Mouse (Mus musculus): Measurements from ENCODE around the gene Olfr822. TPM values are rescaled to one million over a fixed set of nuclear protein-coding genes. Genes with fewer than 3 reads are reported as not detected.
A peak's percentile ranks its signal among the peaks of the same experiment; 100 is the strongest.
"Not testable (repeated sequence)": the region's sequence is repeated elsewhere in the genome, so short reads cannot be mapped to it uniquely, and the experiment has no call there.

Gene Olfr822
- not detected in 2 replicates for polyA plus RNA-seq (2015; fragmentation: Nextera tagmentation; extraction: Ambion mirVana)

GRCm38 (mm10) chr10:130070910-130071309 lies at the start of gene Olfr822:
TSS of gene Olfr822 (plus strand) at chr10:130071210.
- H3K4me3 ChIP-seq (ENCODE audit: low read length): no peak within 1 kb of the TSS
- H3K9ac ChIP-seq (ENCODE audit: low read depth, low read length): no peak within 1 kb of the TSS
- no peaks in the 10 kb centered on the region for H3K27me3 ChIP-seq (replicated peaks; ENCODE audit: control insufficient read depth, insufficient read depth, low read length)
- H3K4me2 ChIP-seq (ENCODE audit: low read depth, low read length): no peak within 1 kb of the TSS
- no peak for ATAC-seq
- no peak within 1 kb of the TSS for H3K27ac ChIP-seq (ENCODE audit: low read length)
- no peaks in the 10 kb centered on the region for H3K4me1 ChIP-seq (ENCODE audit: control insufficient read depth, insufficient read depth, low read length)
- no peaks in the 10 kb centered on the region for H3K36me3 ChIP-seq (ENCODE audit: control insufficient read depth, insufficient read depth, low read length)
- H3K9me3 ChIP-seq (ENCODE audit: control insufficient read depth, low read length): no peaks in the 10 kb centered on the region

GRCm38 (mm10) chr10:130030048-130030447 lies 41.0 kb upstream of the Olfr822 start, which contains the start of gene Olfr821:
TSS of gene Olfr821 (plus strand) at chr10:130030348.
- ATAC-seq: no peak
- no peak within 1 kb of the TSS for H3K9ac ChIP-seq (ENCODE audit: low read depth, low read length)
- no peaks in the 10 kb centered on the region for H3K36me3 ChIP-seq (ENCODE audit: control insufficient read depth, insufficient read depth, low read length)
- no peak within 1 kb of the TSS for H3K4me2 ChIP-seq (ENCODE audit: low read depth, low read length)
- H3K4me1 ChIP-seq (ENCODE audit: control insufficient read depth, insufficient read depth, low read length): no peaks in the 10 kb centered on the region
- no peak within 1 kb of the TSS for H3K27ac ChIP-seq (ENCODE audit: low read length)
- H3K4me3 ChIP-seq (ENCODE audit: low read length): no peak within 1 kb of the TSS
- no peaks in the 10 kb centered on the region for H3K27me3 ChIP-seq (replicated peaks; ENCODE audit: control insufficient read depth, insufficient read depth, low read length)
- no peaks in the 10 kb centered on the region for H3K9me3 ChIP-seq (ENCODE audit: control insufficient read depth, low read length)

GRCm38 (mm10) chr10:130037096-130037495 lies 33.9 kb upstream of the Olfr822 start:
- 68% methylated on average over 6 of the region's 6 CpGs for WGBS

GRCm38 (mm10) chr10:130092838-130093440 lies 21.9 kb downstream of the Olfr822 start:
- no peak overlapping the region for H3K4me3 ChIP-seq (ENCODE audit: low read length)
- WGBS: 19% methylated on average over 5 of the region's 5 CpGs
- H3K36me3 ChIP-seq (ENCODE audit: control insufficient read depth, insufficient read depth, low read length): no peaks in the 10 kb centered on the region
- H3K4me1 ChIP-seq (ENCODE audit: control insufficient read depth, insufficient read depth, low read length): no peaks in the 10 kb centered on the region
- no peak overlapping the region for H3K9ac ChIP-seq (ENCODE audit: low read depth, low read length)
- no peak overlapping the region for H3K4me2 ChIP-seq (ENCODE audit: low read depth, low read length)
- no peaks in the 10 kb centered on the region for H3K27me3 ChIP-seq (replicated peaks; ENCODE audit: control insufficient read depth, insufficient read depth, low read length)
- ATAC-seq: peak; percentile 75; the same call in 1 of the 2 replicates
- H3K27ac ChIP-seq (ENCODE audit: low read length): no peak overlapping the region
- no peaks in the 10 kb centered on the region for H3K9me3 ChIP-seq (ENCODE audit: control insufficient read depth, low read length)

More at GRCm38 (mm10) chr10:130037096-130037495, 33.9 kb upstream of the Olfr822 start:
- H3K9ac ChIP-seq (ENCODE audit: low read depth, low read length): no peak overlapping the region
- no peaks in the 10 kb centered on the region for H3K27me3 ChIP-seq (replicated peaks; ENCODE audit: control insufficient read depth, insufficient read depth, low read length)
- H3K9me3 ChIP-seq (ENCODE audit: control insufficient read depth, low read length): no peaks in the 10 kb centered on the region
- no peak overlapping the region for H3K4me3 ChIP-seq (ENCODE audit: low read length)
- no peak overlapping the region for H3K4me2 ChIP-seq (ENCODE audit: low read depth, low read length)
- ATAC-seq: no peak
- no peaks in the 10 kb centered on the region for H3K36me3 ChIP-seq (ENCODE audit: control insufficient read depth, insufficient read depth, low read length)
- no peaks in the 10 kb centered on the region for H3K4me1 ChIP-seq (ENCODE audit: control insufficient read depth, insufficient read depth, low read length)
- H3K27ac ChIP-seq (ENCODE audit: low read length): no peak overlapping the region

- no peaks in the 10 kb centered on the region for H3K27me3 ChIP-seq (replicated peaks; ENCODE audit: control insufficient read depth, insufficient read depth, low read length)
- no peaks in the 10 kb centered on the region for H3K4me1 ChIP-seq (ENCODE audit: control insufficient read depth, insufficient read depth, low read length)
- H3K4me3 ChIP-seq (ENCODE audit: low read length): no peak overlapping the region
- no peaks in the 10 kb centered on the region for H3K9me3 ChIP-seq (ENCODE audit: control insufficient read depth, low read length)
- no peak for ATAC-seq
- no peak overlapping the region for H3K9ac ChIP-seq (ENCODE audit: low read depth, low read length)
- no peak overlapping the region for H3K4me2 ChIP-seq (ENCODE audit: low read depth, low read length)
- no peaks in the 10 kb centered on the region for H3K36me3 ChIP-seq (ENCODE audit: control insufficient read depth, insufficient read depth, low read length)
- no peak overlapping the region for H3K27ac ChIP-seq (ENCODE audit: low read length)
Observed at GRCm38 (mm10) chr10:130096104-130096503, 25.1 kb downstream of the Olfr822 start.

- not testable (repeated sequence) for H3K4me1 ChIP-seq (ENCODE audit: control insufficient read depth, insufficient read depth, low read length); H3K4me2 ChIP-seq (ENCODE audit: low read depth, low read length); ATAC-seq; H3K4me3 ChIP-seq (ENCODE audit: low read length); H3K36me3 ChIP-seq (ENCODE audit: control insufficient read depth, insufficient read depth, low read length); H3K9ac ChIP-seq (ENCODE audit: low read depth, low read length); H3K27me3 ChIP-seq (replicated peaks; ENCODE audit: control insufficient read depth, insufficient read depth, low read length); H3K9me3 ChIP-seq (ENCODE audit: control insufficient read depth, low read length); H3K27ac ChIP-seq (ENCODE audit: low read length)
- 94% methylated on average over 1 of the region's 1 CpGs for WGBS
Observed at GRCm38 (mm10) chr10:130115283-130115682, 44.3 kb downstream of the Olfr822 start, which contains the start of gene Olfr823. TSS of gene Olfr823 (minus strand) at chr10:130115383.

- H3K27ac ChIP-seq (ENCODE audit: low read length); H3K27me3 ChIP-seq (replicated peaks; ENCODE audit: control insufficient read depth, insufficient read depth, low read length); H3K4me2 ChIP-seq (ENCODE audit: low read depth, low read length); H3K9me3 ChIP-seq (ENCODE audit: control insufficient read depth, low read length); H3K4me3 ChIP-seq (ENCODE audit: low read length); H3K36me3 ChIP-seq (ENCODE audit: control insufficient read depth, insufficient read depth, low read length); H3K9ac ChIP-seq (ENCODE audit: low read depth, low read length); ATAC-seq; H3K4me1 ChIP-seq (ENCODE audit: control insufficient read depth, insufficient read depth, low read length): not testable (repeated sequence)
- WGBS: 68% methylated on average over 3 of the region's 3 CpGs
Observed at GRCm38 (mm10) chr10:130116045-130116444, 45.0 kb downstream of the Olfr822 start.

Other genes starting within 250 kb of the Olfr822 start
- not detected in 2 replicates for gene Olfr812, start 225.1 kb upstream of the Olfr822 start, polyA plus RNA-seq (2015; fragmentation: Nextera tagmentation; extraction: Ambion mirVana)
- not detected in 2 replicates for gene Olfr813, start 215.8 kb upstream of the Olfr822 start, polyA plus RNA-seq (2015; fragmentation: Nextera tagmentation; extraction: Ambion mirVana)
- gene Olfr814, start 191.4 kb upstream of the Olfr822 start, polyA plus RNA-seq (2015; fragmentation: Nextera tagmentation; extraction: Ambion mirVana): not detected in 2 replicates
- gene Olfr815, start 165.3 kb upstream of the Olfr822 start, polyA plus RNA-seq (2015; fragmentation: Nextera tagmentation; extraction: Ambion mirVana): not detected in 2 replicates
- gene Olfr816, start 155.6 kb upstream of the Olfr822 start, polyA plus RNA-seq (2015; fragmentation: Nextera tagmentation; extraction: Ambion mirVana): not detected in 2 replicates
- not detected in 2 replicates for gene Olfr818, start 122.1 kb upstream of the Olfr822 start, polyA plus RNA-seq (2015; fragmentation: Nextera tagmentation; extraction: Ambion mirVana)
- not detected in 2 replicates for gene Olfr819, start 103.9 kb upstream of the Olfr822 start, polyA plus RNA-seq (2015; fragmentation: Nextera tagmentation; extraction: Ambion mirVana)
- not detected in 2 replicates for gene Olfr247, start 95.1 kb upstream of the Olfr822 start, polyA plus RNA-seq (2015; fragmentation: Nextera tagmentation; extraction: Ambion mirVana)
- gene Gm10310, start 86.1 kb upstream of the Olfr822 start, polyA plus RNA-seq (2015; fragmentation: Nextera tagmentation; extraction: Ambion mirVana): not detected in 2 replicates
- not detected in 2 replicates for gene Olfr820, start 58.6 kb upstream of the Olfr822 start, polyA plus RNA-seq (2015; fragmentation: Nextera tagmentation; extraction: Ambion mirVana)
- gene Olfr821, start 40.9 kb upstream of the Olfr822 start, polyA plus RNA-seq (2015; fragmentation: Nextera tagmentation; extraction: Ambion mirVana): not detected in 2 replicates
- not detected in 2 replicates for gene Olfr823, start 44.2 kb downstream of the Olfr822 start, polyA plus RNA-seq (2015; fragmentation: Nextera tagmentation; extraction: Ambion mirVana)
- gene Olfr824, start 58.8 kb downstream of the Olfr822 start, polyA plus RNA-seq (2015; fragmentation: Nextera tagmentation; extraction: Ambion mirVana): not detected in 2 replicates
- not detected in 2 replicates for gene Olfr825, start 95.6 kb downstream of the Olfr822 start, polyA plus RNA-seq (2015; fragmentation: Nextera tagmentation; extraction: Ambion mirVana)
- gene Olfr826, start 113.0 kb downstream of the Olfr822 start, polyA plus RNA-seq (2015; fragmentation: Nextera tagmentation; extraction: Ambion mirVana): not detected in 2 replicates
- not detected in 2 replicates for gene Olfr827, start 143.2 kb downstream of the Olfr822 start, polyA plus RNA-seq (2015; fragmentation: Nextera tagmentation; extraction: Ambion mirVana)
- 0.07 TPM in 1 of 2 replicates, not detected in the other for gene Neurod4, start 209.0 kb downstream of the Olfr822 start, polyA plus RNA-seq (2015; fragmentation: Nextera tagmentation; extraction: Ambion mirVana)

All from intestine, embryonic 16.5 days (tissue).